Comparison of ENCODE assay signal across 18 mouse cellular contexts in genomic region chr3:105367972-105368371, GRCm38 (mm10).
"Had no signal": no experiment of that assay in that cellular context is flagged by ENCODE, and none has a peak within 500 bp of the region (broad histone marks: within the 10 kb centered on the region; RNA-seq: fewer than 3 reads in every experiment).

No protein-coding gene starts in this region.

- H3K27ac ChIP-seq: limb, embryonic 12.5 days; limb, embryonic 15.5 days; liver, embryonic 14.5 days; macrophage; midbrain, embryonic 12.5 days; neural tube, embryonic 12.5 days; stomach, postnatal 0 days had no signal

- DNase-seq: kidney, adult 9 months; kidney, postnatal 14 days; kidney, postnatal 4 days; left cerebral cortex, postnatal 4 days; liver, postnatal 0 days; lung, embryonic 14.5 days; thymus, adult 2 months; thymus, postnatal 14 days; thymus, postnatal 4 days had no signal

- H3K27me3 ChIP-seq: limb, embryonic 12.5 days; limb, embryonic 15.5 days; neural tube, embryonic 12.5 days had no signal

- H3K9me3 ChIP-seq: limb, embryonic 12.5 days; limb, embryonic 15.5 days; midbrain, embryonic 12.5 days; neural tube, embryonic 12.5 days had no signal

- H3K4me3 ChIP-seq: limb, embryonic 12.5 days; limb, embryonic 15.5 days; midbrain, embryonic 12.5 days; neural tube, embryonic 12.5 days had no signal

- ATAC-seq: liver, postnatal 0 days; lung, postnatal 0 days had no signal

- H3K4me2 ChIP-seq: limb, embryonic 12.5 days; limb, embryonic 15.5 days; liver, embryonic 11.5 days; lung, embryonic 14.5 days; midbrain, embryonic 12.5 days; neural tube, embryonic 12.5 days had no signal

- H3K9ac ChIP-seq: limb, embryonic 12.5 days; limb, embryonic 15.5 days; liver, embryonic 14.5 days; liver, postnatal 0 days; lung, embryonic 14.5 days; midbrain, embryonic 12.5 days; neural tube, embryonic 12.5 days had no signal

- H3K36me3 ChIP-seq: limb, embryonic 12.5 days; limb, embryonic 15.5 days; midbrain, embryonic 12.5 days; neural tube, embryonic 12.5 days had no signal

- H3K4me1 ChIP-seq: limb, embryonic 12.5 days; limb, embryonic 15.5 days; neural tube, embryonic 12.5 days had no signal
